Mouse (Mus musculus) MEL-GATA-1-ER (cell line): ENCODE data around the gene Mepce.
A peak's percentile ranks its signal among the peaks of the same experiment; 100 is the strongest.

Source experiments
- DNase-seq: peaks from one replicate; pipeline ENCODE4 v3.0.0-alpha.2; 2012; ENCODE audit warnings: low read depth; ENCODE audit errors: extremely low read depth

Mepce gene

GRCm38 (mm10) chr5:137742048-137742447, 45.4 kb downstream of the Mepce start:
- no peak for DNase-seq

DNA sequence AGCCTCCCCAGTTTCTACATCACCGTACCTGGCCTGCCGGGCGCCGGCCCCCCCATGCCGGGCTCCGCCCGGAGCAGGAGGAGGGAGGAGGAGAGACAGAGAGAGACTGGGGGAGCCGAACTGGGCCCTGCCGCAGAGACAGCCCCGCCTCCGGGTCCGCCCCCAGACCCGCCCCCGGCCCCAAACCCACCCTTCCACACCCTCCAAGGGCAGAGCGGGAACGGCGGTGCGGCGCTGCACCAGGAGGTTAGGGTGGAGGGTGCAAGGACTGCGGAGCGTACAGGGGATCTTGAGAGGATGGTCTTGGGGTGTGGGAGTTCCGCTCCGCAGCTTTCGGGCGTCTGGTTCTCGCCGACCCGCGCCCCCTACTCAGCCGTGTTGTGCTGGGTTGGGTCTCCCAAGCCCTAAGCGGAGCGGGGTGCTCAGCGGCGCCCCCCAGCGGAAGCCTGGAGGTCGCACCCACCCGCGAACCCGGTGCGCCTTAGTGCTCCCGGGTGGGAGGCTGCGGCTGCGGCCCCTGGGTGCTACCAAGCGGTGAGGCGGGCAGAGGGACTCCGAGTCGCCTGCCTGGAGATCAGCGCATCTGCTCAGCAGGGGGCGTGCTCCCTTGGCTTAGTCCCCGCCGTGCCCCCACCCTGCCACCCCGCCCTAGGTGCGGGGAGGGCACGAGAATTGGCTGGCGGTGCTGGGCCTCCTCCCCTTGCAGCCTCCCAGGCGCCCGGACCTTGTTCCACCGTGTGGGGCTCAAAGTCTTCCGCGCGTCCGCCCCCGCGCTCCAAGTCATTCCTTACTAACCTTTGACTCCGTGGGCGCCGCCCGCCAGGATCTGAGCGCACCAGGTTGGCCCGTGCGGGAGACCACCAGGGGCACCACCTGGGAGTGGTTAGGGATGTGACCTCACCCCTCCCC, 46.2 kb downstream of the Mepce start, which contains the start of gene Nyap1:
Gene Nyap1 (minus strand): TSS at position 585 of the 909 bp plus-strand sequence.
- DNase-seq: peak; percentile 44

- DNase-seq: no peak
Measured at GRCm38 (mm10) chr5:137740506-137740905, 46.9 kb downstream of the Mepce start.

DNA sequence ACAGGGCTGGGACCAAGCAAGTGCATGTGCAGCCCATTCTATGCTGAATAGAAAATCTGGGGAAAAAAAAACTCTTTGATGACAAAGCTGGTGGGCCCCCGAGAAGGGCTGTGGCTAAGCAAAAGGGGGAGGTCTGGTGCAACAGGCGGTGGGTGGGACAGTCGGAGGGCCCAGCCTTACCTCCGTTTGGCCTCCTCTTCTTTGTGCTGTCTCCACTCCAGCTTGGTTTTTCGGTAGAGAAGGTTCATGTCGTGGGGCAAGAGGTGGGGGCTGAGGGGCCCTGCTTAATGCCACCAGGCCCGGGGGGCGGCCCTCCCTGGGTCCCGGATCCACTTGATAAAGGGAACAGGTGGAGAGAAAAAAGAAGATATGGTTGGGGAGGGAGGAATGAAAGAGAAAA, 48.0 kb downstream of the Mepce start:
- DNase-seq: no peak

DNA sequence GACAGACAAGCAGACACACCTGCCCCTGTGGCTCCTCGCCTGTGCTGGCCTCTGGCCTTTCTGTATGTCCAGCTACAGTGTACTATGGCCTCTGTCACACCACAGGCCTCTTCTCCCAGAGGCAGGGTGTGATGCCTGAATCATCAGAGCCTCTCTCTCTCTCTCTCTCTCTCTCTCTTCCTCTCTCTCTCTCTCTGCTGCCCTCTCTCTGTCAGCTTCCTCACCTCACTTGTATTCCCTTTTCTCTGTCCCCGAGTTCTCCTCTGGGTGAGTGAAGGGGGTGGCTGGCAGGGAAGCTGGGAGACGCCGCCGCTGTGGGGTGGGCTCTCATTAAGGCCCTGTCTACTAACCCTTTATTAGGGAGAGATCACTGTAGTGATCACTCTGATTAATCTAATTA, 48.9 kb downstream of the Mepce start:
- no peak for DNase-seq

- DNase-seq: no peak
Measured at GRCm38 (mm10) chr5:137737400-137737940, 50.0 kb downstream of the Mepce start.

GRCm38 (mm10) chr5:137734289-137735061, 53.0 kb downstream of the Mepce start:
- no peak for DNase-seq

DNA sequence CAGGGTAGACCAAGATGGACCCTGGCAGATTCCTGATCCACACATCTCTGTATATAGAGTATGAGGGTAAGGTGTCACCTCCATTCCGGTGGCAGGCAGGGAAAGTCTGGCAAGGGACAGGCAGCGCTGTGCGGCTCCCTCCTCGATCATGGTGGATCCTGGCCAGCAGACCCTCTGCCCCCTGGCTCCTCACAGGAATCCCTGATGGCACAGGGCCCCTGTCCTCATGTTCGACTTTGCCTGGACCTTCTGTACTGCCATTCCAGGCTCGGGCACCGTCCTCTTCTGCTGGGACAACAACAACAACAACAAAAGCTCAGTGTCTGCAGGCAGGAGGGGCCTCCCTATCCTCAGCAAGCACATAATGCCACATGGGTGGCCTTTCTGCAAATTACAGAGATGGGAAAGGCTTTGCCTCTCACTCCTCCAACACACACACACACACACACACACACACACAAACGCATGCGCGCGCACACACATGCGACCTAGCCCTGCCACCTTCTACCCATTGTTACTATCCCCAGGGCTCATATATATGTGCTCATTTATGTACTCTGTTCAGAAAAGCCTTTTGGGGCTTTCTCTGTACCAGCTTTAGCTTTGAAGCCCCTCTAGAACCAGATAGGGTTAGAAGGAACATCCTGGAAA, 53.7 kb downstream of the Mepce start:
- DNase-seq: no peak
